Mouse (Mus musculus): ENCODE data around the gene Gm3839. TPM values are rescaled to one million over a fixed set of nuclear protein-coding genes. Genes with fewer than 3 reads are reported as not detected.
"Not testable (repeated sequence)": the region's sequence is repeated elsewhere in the genome, so short reads cannot be mapped to it uniquely, and the experiment has no call there.

Gm3839 gene
- polyA plus RNA-seq (2014; fragmentation: Nextera tagmentation; extraction: Ambion mirVana) = 1.8 and 1.9 TPM in 2 replicates

DNA sequence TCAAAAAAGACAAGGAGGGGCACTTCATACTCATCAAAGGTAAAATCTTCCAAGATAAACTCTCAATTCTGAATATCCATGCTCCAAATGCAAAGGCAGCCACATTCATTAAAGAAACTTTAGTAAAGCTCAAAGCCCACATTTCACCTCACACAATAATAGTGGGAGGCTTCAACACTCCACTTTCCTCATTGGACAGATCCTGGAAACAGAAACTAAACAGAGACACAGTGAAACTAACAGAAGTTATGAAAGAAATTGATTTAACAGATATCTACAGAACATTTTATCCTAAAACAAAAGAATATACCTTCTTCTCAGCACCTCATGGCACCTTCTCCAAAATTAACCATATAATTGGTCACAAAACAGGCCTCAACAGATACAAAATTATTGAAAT, at the start of gene Gm3839:
Gm3839 (minus strand) TSS at position 101 of the 400 bp plus-strand sequence.
- H3K4me1 ChIP-seq (ENCODE audit: control insufficient read depth, insufficient read depth, low read length); H3K36me3 ChIP-seq (replicated peaks; ENCODE audit: control insufficient read depth, insufficient read depth, low read depth, low read length); H3K9me3 ChIP-seq (replicated peaks; ENCODE audit: control insufficient read depth, low read length); H3K27me3 ChIP-seq (ENCODE audit: control insufficient read depth, insufficient read depth, low read length); DNase-seq (ENCODE audit: low spot score); H3K9ac ChIP-seq (replicated peaks; ENCODE audit: low read length); H3K4me3 ChIP-seq (ENCODE audit: low read depth, low read length); ATAC-seq (replicated peaks; ENCODE audit: insufficient number of reproducible peaks, low FRiP score, low TSS enrichment, low read depth); H3K4me2 ChIP-seq (ENCODE audit: low read depth, low read length); H3K27ac ChIP-seq (replicated peaks; ENCODE audit: low read depth, low read length): not testable (repeated sequence)

DNA sequence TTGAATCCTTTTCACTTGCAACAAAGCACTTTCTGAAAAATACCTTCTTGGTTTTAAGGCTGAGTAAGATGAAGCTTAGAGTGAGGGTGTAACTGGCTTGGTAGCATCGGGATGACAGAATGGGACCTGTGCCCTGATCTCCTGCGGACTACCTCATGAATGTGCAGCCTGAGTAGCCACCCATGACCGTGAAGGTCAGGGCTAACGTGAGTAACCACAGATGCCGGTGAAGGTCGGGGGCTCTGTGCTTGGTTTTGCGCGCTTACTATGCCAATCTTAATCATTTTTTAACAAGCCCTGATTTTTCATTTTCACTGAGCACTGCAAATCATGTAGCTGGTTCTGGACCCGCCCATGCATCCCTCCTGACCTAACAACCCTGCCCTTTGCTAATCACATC, 49.1 kb upstream of the Gm3839 start:
- no peaks in the 10 kb centered on the region for H3K36me3 ChIP-seq (replicated peaks; ENCODE audit: control insufficient read depth, insufficient read depth, low read depth, low read length)
- H3K4me1 ChIP-seq (ENCODE audit: control insufficient read depth, insufficient read depth, low read length) = no peaks in the 10 kb centered on the region
- H3K9me3 ChIP-seq (replicated peaks; ENCODE audit: control insufficient read depth, low read length) = no peaks in the 10 kb centered on the region
- DNase-seq (ENCODE audit: low spot score) = no peak
- H3K4me2 ChIP-seq (ENCODE audit: low read depth, low read length) = no peak overlapping the region
- 72% methylated on average over 9 of the region's 9 CpGs for WGBS
- no peak overlapping the region for H3K4me3 ChIP-seq (ENCODE audit: low read depth, low read length)
- H3K9ac ChIP-seq (replicated peaks; ENCODE audit: low read length) = no peak overlapping the region
- no peaks in the 10 kb centered on the region for H3K27me3 ChIP-seq (ENCODE audit: control insufficient read depth, insufficient read depth, low read length)
- no peak overlapping the region for H3K27ac ChIP-seq (replicated peaks; ENCODE audit: low read depth, low read length)
- ATAC-seq (replicated peaks; ENCODE audit: insufficient number of reproducible peaks, low FRiP score, low TSS enrichment, low read depth) = no peak

DNA sequence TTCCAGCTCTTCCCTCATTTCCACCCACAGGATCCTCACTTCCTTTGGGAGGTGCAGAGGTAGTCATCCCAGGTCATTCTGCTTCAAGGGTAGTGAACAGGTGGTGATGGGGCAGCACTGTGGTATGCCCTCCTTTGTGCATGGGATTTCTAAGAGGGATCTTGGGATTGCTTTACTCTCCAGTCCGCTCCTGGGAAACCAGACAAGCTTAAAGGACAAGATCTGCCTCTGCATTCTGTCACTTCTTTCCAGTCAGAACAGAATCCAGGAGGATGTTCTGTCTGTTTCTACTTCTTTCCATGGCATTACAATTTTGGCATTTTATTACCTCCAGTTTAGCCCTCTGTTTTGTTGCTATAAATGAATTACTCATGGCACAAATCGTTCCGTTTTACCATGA, 21.3 kb upstream of the Gm3839 start:
- H3K36me3 ChIP-seq (replicated peaks; ENCODE audit: control insufficient read depth, insufficient read depth, low read depth, low read length) = no peaks in the 10 kb centered on the region
- H3K27ac ChIP-seq (replicated peaks; ENCODE audit: low read depth, low read length) = no peak overlapping the region
- DNase-seq (ENCODE audit: low spot score) = no peak
- H3K9me3 ChIP-seq (replicated peaks; ENCODE audit: control insufficient read depth, low read length) = no peaks in the 10 kb centered on the region
- 82% methylated on average over 3 of the region's 3 CpGs for WGBS
- ATAC-seq (replicated peaks; ENCODE audit: insufficient number of reproducible peaks, low FRiP score, low TSS enrichment, low read depth) = no peak
- no peak overlapping the region for H3K4me2 ChIP-seq (ENCODE audit: low read depth, low read length)
- H3K9ac ChIP-seq (replicated peaks; ENCODE audit: low read length) = no peak overlapping the region
- no peak overlapping the region for H3K4me3 ChIP-seq (ENCODE audit: low read depth, low read length)
- H3K4me1 ChIP-seq (ENCODE audit: control insufficient read depth, insufficient read depth, low read length) = no peaks in the 10 kb centered on the region
- H3K27me3 ChIP-seq (ENCODE audit: control insufficient read depth, insufficient read depth, low read length) = no peaks in the 10 kb centered on the region

DNA sequence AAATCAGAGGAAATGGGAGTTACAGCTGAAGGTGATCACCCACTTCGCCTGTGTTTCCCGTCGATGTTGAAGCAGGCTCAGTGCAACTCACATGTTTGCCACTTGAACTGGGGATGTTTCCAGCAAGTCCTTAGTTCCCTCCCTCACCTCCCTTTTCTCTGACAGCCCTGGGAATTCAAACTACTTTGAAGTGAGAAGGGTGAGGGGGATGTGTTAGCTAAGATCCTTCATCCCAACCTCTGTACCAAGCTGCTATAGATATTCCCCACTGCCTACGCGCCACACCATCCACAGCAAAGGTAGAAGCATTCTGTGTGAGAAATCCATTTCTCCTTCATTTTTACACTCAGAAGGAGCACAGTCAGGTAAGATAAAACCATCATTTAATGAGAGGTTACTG, 18.7 kb upstream of the Gm3839 start:
- no peaks in the 10 kb centered on the region for H3K27me3 ChIP-seq (ENCODE audit: control insufficient read depth, insufficient read depth, low read length)
- no peak overlapping the region for H3K4me3 ChIP-seq (ENCODE audit: low read depth, low read length)
- no peaks in the 10 kb centered on the region for H3K36me3 ChIP-seq (replicated peaks; ENCODE audit: control insufficient read depth, insufficient read depth, low read depth, low read length)
- WGBS = 86% methylated on average over 5 of the region's 5 CpGs
- no peak overlapping the region for H3K4me2 ChIP-seq (ENCODE audit: low read depth, low read length)
- H3K9me3 ChIP-seq (replicated peaks; ENCODE audit: control insufficient read depth, low read length) = no peaks in the 10 kb centered on the region
- no peak for DNase-seq (ENCODE audit: low spot score)
- H3K4me1 ChIP-seq (ENCODE audit: control insufficient read depth, insufficient read depth, low read length) = no peaks in the 10 kb centered on the region
- no peak for ATAC-seq (replicated peaks; ENCODE audit: insufficient number of reproducible peaks, low FRiP score, low TSS enrichment, low read depth)
- no peak overlapping the region for H3K9ac ChIP-seq (replicated peaks; ENCODE audit: low read length)
- no peak overlapping the region for H3K27ac ChIP-seq (replicated peaks; ENCODE audit: low read depth, low read length)

DNA sequence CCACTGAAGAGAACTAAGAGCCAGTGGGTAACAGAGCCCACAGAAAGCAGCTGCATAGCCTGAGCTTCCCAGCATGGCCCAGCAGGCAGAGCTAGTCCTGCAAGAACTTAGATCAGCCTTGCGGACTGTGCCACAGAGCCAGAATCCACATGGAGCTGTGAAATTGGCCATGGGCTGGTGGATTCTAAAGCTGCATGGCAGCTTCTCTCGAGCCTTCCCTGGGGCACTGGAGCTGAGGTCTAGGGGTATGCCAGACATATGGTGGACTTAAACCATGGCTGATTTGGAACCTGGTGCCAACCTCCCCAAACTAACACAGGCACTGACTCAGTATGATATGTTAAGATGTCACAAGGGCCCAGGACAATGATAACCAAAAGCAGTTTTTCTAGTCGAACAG, 10.4 kb downstream of the Gm3839 start:
- H3K27me3 ChIP-seq (ENCODE audit: control insufficient read depth, insufficient read depth, low read length) = no peaks in the 10 kb centered on the region
- no peak overlapping the region for H3K9ac ChIP-seq (replicated peaks; ENCODE audit: low read length)
- no peaks in the 10 kb centered on the region for H3K36me3 ChIP-seq (replicated peaks; ENCODE audit: control insufficient read depth, insufficient read depth, low read depth, low read length)
- H3K27ac ChIP-seq (replicated peaks; ENCODE audit: low read depth, low read length) = no peak overlapping the region
- DNase-seq (ENCODE audit: low spot score) (no peak), ATAC-seq (replicated peaks; ENCODE audit: insufficient number of reproducible peaks, low FRiP score, low TSS enrichment, low read depth) (no peak)
- H3K4me1 ChIP-seq (ENCODE audit: control insufficient read depth, insufficient read depth, low read length) = no peaks in the 10 kb centered on the region
- no peaks in the 10 kb centered on the region for H3K9me3 ChIP-seq (replicated peaks; ENCODE audit: control insufficient read depth, low read length)
- H3K4me2 ChIP-seq (ENCODE audit: low read depth, low read length) = no peak overlapping the region
- H3K4me3 ChIP-seq (ENCODE audit: low read depth, low read length) = no peak overlapping the region
- 82% methylated on average over 3 of the region's 3 CpGs for WGBS

DNA sequence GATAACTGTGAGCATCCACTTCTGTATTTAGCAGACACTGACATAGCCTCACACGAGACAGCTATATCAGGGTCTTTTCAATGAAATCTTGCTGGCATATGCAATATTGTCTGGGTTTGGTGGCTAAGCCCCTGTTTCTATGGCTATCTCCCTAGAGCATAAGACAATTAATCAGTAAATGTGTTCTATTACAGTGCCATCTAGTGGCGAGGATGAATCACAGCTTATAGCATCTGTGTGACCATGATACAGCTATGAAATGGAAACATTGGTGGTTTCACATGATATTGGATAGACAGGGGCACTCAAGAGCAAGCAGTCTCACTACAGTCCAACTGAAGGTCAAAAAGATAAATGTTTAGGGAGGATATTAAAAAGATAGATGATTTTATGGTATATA, 26.5 kb downstream of the Gm3839 start:
- DNase-seq (ENCODE audit: low spot score) (peak; percentile 44), ATAC-seq (replicated peaks; ENCODE audit: insufficient number of reproducible peaks, low FRiP score, low TSS enrichment, low read depth) (no peak)
- Histone ChIP-seq H3K4me3 (ENCODE audit: low read depth, low read length) (no peak overlapping the region), H3K27ac (replicated peaks; ENCODE audit: low read depth, low read length) (no peak overlapping the region), H3K9me3 (replicated peaks; ENCODE audit: control insufficient read depth, low read length) (no peaks in the 10 kb centered on the region), H3K4me1 (ENCODE audit: control insufficient read depth, insufficient read depth, low read length) (no peaks in the 10 kb centered on the region), H3K27me3 (ENCODE audit: control insufficient read depth, insufficient read depth, low read length) (no peaks in the 10 kb centered on the region), H3K36me3 (replicated peaks; ENCODE audit: control insufficient read depth, insufficient read depth, low read depth, low read length) (no peaks in the 10 kb centered on the region), H3K4me2 (ENCODE audit: low read depth, low read length) (no peak overlapping the region), H3K9ac (replicated peaks; ENCODE audit: low read length) (no peak overlapping the region)
- 49% methylated on average over 2 of the region's 2 CpGs for whole genome bisulfite sequencing

DNA sequence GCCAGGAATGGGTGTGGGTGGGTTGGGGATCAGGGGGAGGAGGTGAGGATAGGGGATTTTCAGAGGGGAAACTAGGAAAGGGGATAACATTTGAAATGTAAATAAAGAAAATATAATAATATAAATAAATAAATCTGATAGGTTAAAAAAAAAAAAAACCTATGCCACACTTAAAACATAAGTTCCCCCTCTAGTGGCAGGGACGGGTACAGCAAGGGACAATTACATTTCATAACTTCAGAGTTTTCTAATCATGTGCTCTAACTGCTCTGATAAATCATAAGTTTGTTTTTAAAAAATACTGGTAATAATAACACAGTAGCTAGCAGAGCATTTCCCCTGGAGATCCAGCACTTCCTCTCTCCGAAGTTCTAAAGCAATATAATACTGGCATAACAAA, 49.4 kb downstream of the Gm3839 start:
- ATAC-seq (replicated peaks; ENCODE audit: insufficient number of reproducible peaks, low FRiP score, low TSS enrichment, low read depth) = no peak
- Histone ChIP-seq H3K9me3 (replicated peaks; ENCODE audit: control insufficient read depth, low read length) (no peaks in the 10 kb centered on the region), H3K4me1 (ENCODE audit: control insufficient read depth, insufficient read depth, low read length) (no peaks in the 10 kb centered on the region), H3K9ac (replicated peaks; ENCODE audit: low read length) (no peak overlapping the region), H3K27ac (replicated peaks; ENCODE audit: low read depth, low read length) (no peak overlapping the region), H3K4me2 (ENCODE audit: low read depth, low read length) (no peak overlapping the region), H3K36me3 (replicated peaks; ENCODE audit: control insufficient read depth, insufficient read depth, low read depth, low read length) (no peaks in the 10 kb centered on the region), H3K4me3 (ENCODE audit: low read depth, low read length) (no peak overlapping the region), H3K27me3 (ENCODE audit: control insufficient read depth, insufficient read depth, low read length) (no peaks in the 10 kb centered on the region)
- WGBS = 44% methylated on average over 2 of the region's 2 CpGs
- peak; percentile 60 for DNase-seq (ENCODE audit: low spot score)

DNA sequence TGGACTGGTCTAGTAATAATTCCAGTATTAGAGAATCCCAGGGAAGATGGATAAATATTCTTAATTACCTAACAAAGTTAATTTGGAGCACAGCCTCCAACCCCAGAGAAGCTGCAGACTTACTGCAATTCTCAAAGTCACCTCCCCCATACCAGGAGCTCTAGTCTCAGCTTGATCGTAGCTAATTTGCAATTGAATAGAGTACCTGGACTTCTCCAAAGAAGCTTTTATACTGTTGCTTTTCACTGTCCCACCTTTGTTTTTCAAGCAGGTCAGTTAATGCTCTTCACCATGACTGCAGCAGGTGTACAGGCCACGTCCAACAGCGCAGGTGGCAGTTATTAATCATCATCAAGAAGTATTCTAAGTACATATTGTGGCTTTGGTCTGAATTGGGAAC, 68.6 kb downstream of the Gm3839 start:
- 92% methylated on average over 3 of the region's 3 CpGs for WGBS
- H3K4me3 ChIP-seq (ENCODE audit: low read depth, low read length); H3K27me3 ChIP-seq (ENCODE audit: control insufficient read depth, insufficient read depth, low read length); H3K4me2 ChIP-seq (ENCODE audit: low read depth, low read length); DNase-seq (ENCODE audit: low spot score); H3K9me3 ChIP-seq (replicated peaks; ENCODE audit: control insufficient read depth, low read length); H3K4me1 ChIP-seq (ENCODE audit: control insufficient read depth, insufficient read depth, low read length); H3K9ac ChIP-seq (replicated peaks; ENCODE audit: low read length); H3K27ac ChIP-seq (replicated peaks; ENCODE audit: low read depth, low read length); H3K36me3 ChIP-seq (replicated peaks; ENCODE audit: control insufficient read depth, insufficient read depth, low read depth, low read length); ATAC-seq (replicated peaks; ENCODE audit: insufficient number of reproducible peaks, low FRiP score, low TSS enrichment, low read depth): not testable (repeated sequence)

Measured in embryonic facial prominence, embryonic 11.5 days (tissue).